Mouse (Mus musculus): ENCODE measurements around the gene Gm10974. TPM values are rescaled to one million over a fixed set of nuclear protein-coding genes. Genes with fewer than 3 reads are reported as not detected.

The Gm10974 gene
- polyA plus RNA-seq, 1 experiment: not detected

DNA sequence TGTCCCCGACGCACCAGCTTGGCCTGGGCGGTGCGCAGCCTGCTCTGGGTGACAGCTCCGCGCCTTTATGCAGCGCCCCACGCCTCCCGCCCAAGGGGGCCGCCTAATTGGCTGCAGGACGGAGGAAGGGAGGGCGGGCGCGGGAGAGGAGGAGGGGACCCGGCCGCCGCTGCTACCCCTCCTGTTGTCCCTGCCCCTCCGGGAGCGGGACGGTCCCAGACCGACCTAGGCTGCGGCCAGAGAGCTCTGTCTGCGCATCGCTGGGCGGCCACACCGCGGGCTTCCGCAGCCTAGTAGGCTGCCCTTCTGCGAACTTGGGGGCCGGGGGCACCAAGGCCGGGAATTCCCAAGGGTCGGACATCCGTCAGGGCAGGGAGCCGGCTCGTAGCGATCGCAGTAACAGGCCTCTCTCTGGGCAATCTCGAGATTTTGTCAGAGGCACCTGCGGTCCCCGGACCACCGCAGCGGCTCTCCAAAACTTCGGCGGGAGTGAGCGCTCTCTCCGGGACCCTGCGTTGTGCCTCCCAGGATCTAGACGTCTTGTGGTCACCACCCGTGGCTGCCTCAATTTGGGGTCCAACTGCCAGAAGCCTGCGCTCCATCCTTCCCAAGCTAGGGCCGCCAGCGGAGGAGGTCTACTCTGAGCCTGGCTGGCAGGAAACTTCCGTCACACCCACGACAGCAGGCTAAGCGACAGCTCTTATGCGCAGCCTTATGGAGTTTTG, 61.9 kb downstream of the Gm10974 start, which contains the start of gene Aldh1a3:
Gene Aldh1a3, minus strand, starts transcription at position 81 of the 725 bp plus-strand sequence.
- Histone ChIP-seq H3K79me2 (ENCODE audit: control insufficient read depth, insufficient read depth) (no peaks in the 10 kb centered on the region), H3K36me3 (ENCODE audit: control insufficient read depth, insufficient read depth) (no peaks in the 10 kb centered on the region), H3ac (ENCODE audit: control insufficient read depth, insufficient read length, low read depth) (peak within 1 kb of the TSS; percentile 34), H3K79me3 (ENCODE audit: low read depth) (no peaks in the 10 kb centered on the region), H3K4me3 (ENCODE audit: insufficient read depth, poor library complexity, severe bottlenecking) (no peak within 1 kb of the TSS), H3K27me3 (ENCODE audit: control insufficient read depth, insufficient read depth, insufficient read length) (no peaks in the 10 kb centered on the region)
- TF ChIP-seq CTCF (IDR thresholded peaks at IDR 0.05; ENCODE audit: control insufficient read depth, insufficient read depth, insufficient read length): no peak
- no peak for TF ChIP-seq MYOD1 (IDR thresholded peaks at IDR 0.05; ENCODE audit: control insufficient read depth, insufficient read length, low read depth)
- TF ChIP-seq MYOG (IDR thresholded peaks at IDR 0.05; ENCODE audit: control insufficient read depth, extremely low read depth, insufficient read length): no peak
- TF ChIP-seq USF1 (IDR thresholded peaks at IDR 0.05; ENCODE audit: low read depth): no peak

DNA sequence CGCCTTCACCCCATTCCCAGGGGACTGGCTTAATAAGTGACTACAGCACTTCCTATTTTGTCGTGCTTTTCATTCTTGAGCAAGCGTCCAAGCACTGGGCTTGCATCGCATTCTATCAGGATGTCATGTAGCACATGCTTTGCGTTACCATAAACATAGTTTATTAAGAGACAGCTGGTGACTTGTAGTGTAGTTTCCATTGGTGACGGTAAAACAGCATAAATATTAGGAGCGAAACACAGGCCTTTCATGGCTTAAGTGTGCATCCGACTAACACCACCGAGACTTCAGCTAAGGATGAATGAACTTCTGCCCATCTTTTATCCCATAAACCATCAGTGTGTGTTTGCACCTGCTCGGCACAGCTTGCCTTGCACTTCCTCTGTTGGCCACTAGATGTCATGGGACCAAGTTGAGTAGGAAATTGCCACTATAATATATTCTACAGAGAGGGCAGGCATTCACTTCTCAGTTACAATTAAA, 68.8 kb downstream of the Gm10974 start:
- H3K79me2 ChIP-seq (ENCODE audit: control insufficient read depth, insufficient read depth): no peaks in the 10 kb centered on the region
- H3K4me3 ChIP-seq (ENCODE audit: insufficient read depth, poor library complexity, severe bottlenecking): no peak overlapping the region
- H3K27me3 ChIP-seq (ENCODE audit: control insufficient read depth, insufficient read depth, insufficient read length): no peaks in the 10 kb centered on the region
- H3K36me3 ChIP-seq (ENCODE audit: control insufficient read depth, insufficient read depth): no peaks in the 10 kb centered on the region
- no peak for TF ChIP-seq MAX (IDR thresholded peaks at IDR 0.05)
- TF ChIP-seq CEBPB (IDR thresholded peaks at IDR 0.05; ENCODE audit: low read depth): no peak
- no peak for TF ChIP-seq FOSL1 (IDR thresholded peaks at IDR 0.05; ENCODE audit: insufficient read depth, low read length, poor library complexity, severe bottlenecking)
- TF ChIP-seq CTCF (IDR thresholded peaks at IDR 0.05; ENCODE audit: control insufficient read depth, insufficient read depth, insufficient read length): peak; percentile 75
- no peak for TF ChIP-seq MYOG (IDR thresholded peaks at IDR 0.05; ENCODE audit: control insufficient read depth, extremely low read depth, insufficient read length)
- no peaks in the 10 kb centered on the region for H3K79me3 ChIP-seq (ENCODE audit: low read depth)
- H3ac ChIP-seq (ENCODE audit: control insufficient read depth, insufficient read length, low read depth): no peak overlapping the region

Small RNA genes lying within 50 kb of the gene (microRNA-seq; reads per million reads assigned to microRNA genes)
- gene Mir7057 (ENCODE audit: borderline microRNAs expressed): 0.36 reads per million

Other genes starting within 250 kb of the Gm10974 start
- gene Lrrk1, start 22.4 kb downstream of the Gm10974 start, polyA plus RNA-seq (2012; fragmentation: generic; extraction: Trizol): 41.8 TPM
- 4.0 TPM for gene Aldh1a3, start 61.6 kb downstream of the Gm10974 start, polyA plus RNA-seq (2012; fragmentation: generic; extraction: Trizol)